Mouse (Mus musculus) urinary bladder, postnatal 14 days (tissue): Measurements from ENCODE around the gene Dpm1.
A peak's percentile ranks its signal among the peaks of the same experiment; 100 is the strongest.

Experiments used
- DNase-seq: peaks from one replicate; pipeline ENCODE4 v3.0.0; 2021; ENCODE audit warnings: low spot score

Dpm1 gene

DNA sequence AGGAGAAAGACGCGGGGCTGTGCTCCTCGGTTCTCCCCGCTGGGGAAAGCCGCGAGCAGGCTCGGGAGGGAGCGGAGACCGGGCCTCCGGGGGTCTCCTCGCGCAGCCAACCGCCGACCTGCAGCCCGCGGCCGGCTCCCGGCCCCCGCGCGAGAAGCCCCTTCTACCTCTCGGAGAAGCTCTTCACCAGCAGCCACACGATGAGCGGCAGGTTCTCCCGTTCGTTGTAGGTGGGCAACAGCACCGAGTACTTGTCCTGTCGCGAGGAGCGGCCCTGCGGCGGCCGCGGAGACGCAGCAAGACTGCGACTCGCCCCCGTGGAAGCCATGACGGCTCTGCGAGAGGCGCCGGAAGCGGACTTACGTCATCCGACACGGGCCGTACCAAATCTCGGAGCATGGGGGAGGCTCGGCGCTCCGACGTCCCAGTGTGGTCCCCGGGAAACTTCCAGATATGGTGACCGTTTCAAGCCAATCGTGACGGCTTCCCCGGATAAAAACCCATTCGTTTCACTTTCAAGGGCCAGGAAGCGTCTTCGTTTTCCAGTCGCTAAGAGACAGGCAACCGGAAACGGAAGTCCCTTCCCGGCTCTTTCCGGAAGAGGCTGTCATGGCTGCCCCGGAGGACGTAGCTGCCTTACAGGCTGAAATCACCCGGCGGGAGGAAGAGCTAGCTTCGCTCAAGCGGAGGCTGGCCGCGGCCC is at the start of gene Dpm1, which contains the start of the genes Gm20716 and Mocs3:
Gene Dpm1, minus strand, starts transcription at position 566 of the 703 bp plus-strand sequence.
Gene Gm20716, minus strand, starts transcription at position 339 of the 703 bp plus-strand sequence.
Gene Mocs3, plus strand, starts transcription at position 597 of the 703 bp plus-strand sequence.
- peak; percentile 85 for DNase-seq

DNA sequence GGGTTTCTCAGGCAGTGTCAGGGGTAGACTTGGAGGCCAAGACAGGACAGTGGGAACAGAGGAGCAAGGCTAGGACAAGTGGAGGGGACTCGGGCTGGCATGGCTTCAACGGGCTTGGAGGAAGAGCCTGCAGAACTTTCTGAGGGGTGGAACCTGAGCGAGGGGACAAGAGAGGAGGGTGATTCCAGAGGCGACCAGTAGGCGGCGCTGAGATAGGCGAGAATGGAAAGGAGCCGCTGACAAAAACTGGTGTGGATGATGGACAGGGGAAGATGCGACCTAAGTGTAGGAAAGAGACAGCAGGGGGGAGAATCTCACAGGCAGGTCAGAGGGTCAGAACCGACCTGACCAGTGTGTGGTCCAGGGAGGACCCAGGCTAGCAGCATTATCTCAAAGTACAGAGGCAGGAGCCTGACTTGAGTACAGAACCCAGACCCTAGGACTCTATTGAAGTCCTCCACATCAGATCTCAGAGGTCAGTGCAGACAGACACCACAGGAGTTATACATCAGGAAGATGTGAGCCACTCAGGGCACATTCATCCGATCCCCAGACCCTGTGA is 44.1 kb upstream of the Dpm1 start:
- peak; percentile 75 for DNase-seq

DNA sequence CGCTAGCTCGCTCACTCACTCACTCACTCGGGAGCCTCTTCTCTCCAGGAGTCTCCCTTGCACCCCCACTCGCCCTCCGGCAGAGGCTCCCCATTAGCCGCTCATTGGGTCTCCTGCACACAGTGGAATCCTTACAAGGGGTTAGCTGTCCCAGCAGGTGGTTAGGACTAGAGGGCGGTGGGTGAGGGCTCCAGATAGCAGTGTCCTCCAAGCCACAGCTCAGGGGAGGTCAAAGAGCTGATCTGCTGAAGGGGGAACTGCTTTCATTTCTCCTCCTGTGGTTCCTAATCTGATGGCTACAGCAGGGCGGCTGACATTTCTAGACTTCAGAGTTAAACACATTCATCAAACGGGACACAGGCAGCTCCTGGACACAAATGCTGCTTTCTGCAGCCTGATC is 43.0 kb upstream of the Dpm1 start:
- no peak for DNase-seq

DNA sequence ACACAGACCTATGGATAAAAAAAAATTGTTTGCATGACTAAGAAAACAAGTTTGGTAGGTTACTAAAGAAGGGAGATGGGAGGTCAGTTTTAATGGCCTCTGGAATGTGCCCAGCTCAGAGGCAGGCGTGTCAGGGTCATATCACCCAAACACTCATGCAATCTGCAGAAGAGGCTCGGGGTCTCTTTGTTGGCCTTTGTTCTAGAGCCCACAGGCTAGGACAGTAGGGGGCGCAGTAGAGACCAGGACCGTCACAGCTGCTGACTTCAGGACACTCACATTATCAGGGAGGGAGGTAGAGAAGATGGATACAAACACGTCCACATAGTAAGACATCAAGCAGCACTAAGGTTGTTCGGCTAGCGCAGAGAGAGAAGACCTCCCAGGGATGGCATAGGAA is 37.6 kb upstream of the Dpm1 start:
- DNase-seq = peak; percentile 57

DNA sequence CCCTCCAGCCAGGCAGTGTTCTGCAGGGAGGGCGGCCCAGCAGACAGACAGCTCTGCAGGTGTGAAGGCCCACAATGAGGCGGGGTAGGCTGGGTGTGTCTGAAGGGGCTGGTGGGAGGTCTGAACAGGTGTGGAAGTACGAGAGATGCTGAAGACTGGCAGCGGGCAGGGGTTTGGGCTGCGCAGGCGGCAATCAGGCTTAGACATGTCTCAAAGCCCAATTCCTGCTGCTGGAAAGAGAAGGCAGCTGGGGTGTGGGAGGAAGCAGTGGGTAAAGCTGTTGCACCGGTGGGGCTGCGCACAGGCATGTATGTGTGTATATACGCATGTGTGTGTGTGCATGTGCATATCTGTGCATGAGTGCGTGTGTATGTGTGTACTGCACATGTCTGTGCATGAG is 30.5 kb upstream of the Dpm1 start:
- DNase-seq = no peak

DNA sequence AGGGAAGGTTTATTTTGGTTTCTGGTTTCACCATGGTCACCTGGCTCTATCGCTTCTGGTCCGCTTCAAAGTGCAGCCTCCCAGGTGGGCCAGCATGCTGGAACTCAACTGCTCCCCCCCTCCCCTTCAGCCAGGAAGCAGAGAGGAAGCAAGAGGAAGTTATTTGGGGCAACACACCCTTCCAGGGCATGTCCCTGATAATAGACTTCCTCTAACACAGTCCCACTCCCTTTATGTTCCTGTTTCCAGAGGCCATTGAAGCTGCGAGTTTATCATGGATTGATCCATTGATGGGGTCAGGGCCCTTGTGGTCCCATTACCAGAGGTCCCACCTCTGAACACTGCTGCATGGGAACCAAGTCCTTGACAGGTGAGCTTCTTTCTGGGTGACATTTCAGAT is 29.7 kb upstream of the Dpm1 start:
- no peak for DNase-seq

DNA sequence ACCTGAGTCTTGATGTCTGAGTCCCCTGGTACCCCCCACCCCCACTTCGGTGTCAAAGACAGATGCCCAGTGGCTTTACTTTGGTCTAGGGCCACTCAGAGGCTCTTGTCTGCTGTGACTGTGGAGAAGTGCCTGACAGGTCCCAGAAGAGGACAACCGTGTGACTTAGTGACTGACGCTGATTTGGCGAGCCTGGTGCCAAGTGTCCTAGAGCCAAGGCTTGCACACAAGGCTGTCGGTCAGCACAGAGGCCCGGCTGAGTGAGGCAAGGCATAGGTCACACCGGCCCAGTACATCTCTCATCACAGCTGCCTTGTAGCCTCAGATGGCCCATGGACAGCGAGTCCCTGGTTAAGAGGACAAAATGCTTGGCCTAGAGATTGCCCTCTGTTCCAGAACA is 28.7 kb upstream of the Dpm1 start:
- no peak for DNase-seq

DNA sequence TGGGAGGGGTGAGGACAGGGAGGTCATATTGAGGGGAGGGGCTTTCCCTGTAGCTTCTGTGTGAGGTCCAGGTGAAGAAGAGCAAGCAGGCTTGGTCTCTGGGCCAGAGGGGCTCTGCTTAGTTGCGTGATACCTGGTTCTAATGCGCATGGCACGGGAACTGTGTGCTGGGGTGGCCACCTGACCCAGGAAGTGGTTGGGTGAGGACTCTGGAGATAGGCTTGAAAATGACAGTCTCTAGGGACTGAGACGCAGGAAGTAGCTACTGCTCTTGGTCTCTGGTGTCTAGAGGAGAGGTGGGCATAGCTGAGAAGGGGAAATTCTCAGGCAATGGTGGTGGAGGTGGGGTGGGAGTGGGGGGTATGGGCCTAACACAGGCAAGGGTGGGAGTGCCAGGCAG is 26.8 kb upstream of the Dpm1 start:
- DNase-seq = no peak

DNA sequence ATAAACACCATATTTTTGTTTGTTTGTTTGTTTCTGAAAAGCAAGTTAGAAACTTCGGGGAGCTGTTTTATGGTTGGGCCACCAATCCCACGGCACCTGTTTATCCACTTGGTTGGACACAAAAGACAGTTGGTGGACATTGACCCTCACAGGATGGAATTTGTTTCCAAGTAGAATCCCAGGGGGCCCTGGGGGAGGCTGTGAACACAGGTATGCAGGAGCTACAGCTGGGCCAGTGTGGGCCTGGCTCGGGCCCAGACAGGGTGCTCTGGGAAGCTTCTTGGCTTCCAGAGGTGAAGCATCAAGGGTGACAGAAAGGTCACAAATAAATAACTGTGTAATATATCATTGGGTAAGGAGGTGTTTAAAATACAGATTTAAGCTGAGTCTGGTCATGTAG is 26.1 kb upstream of the Dpm1 start:
- DNase-seq = no peak

DNA sequence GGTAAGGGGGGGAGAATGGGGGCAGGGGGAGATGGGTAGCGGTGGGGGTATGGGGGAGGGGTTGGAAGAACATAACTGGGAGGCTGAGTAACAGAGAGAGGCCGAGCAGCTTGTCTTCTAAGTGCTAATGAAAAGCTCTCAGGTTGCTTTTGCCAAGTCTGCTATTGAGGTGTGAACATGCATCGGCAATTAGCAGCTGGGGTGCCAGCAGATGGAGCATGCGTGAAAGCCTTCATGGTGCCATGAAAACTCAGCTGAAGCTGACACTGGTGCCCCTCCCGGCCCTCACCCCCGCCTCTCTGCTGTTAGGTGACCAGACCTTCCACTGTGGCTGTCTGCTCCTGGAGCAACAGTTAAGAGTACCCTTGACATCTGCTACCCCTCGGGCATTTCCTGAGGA is 23.4 kb upstream of the Dpm1 start:
- DNase-seq = no peak

DNA sequence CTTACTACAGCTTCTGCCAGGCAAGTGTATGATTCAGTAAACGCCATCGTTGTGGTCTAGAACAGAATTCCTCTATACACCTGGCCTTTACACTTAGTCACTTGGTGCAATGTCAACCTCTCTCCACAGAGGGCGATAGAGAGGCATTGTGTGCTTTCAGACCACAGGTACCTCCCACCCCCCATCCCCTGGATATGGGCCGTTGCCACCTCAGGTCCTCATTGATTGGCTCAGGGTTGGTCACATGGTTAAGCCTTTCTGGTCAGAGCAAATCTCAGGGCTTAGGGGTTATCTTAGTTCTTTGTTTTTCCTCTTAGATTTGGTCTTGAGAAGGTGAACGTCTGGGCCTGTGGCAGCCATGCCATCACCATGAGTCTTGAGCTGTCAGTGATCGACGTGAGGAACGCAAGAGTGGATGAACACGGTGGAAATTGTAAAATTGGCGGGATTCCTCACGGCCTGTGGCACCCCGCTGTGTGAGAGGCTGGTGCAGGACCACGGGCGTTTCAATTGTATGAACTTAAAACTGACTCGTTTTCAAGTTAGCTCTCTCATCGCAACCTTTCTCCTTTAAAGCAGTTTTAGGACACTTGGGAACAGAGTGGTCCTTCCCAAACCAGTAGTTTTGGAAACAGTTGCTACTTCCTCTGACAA is 22.4 kb upstream of the Dpm1 start:
- peak; percentile 39 for DNase-seq

DNA sequence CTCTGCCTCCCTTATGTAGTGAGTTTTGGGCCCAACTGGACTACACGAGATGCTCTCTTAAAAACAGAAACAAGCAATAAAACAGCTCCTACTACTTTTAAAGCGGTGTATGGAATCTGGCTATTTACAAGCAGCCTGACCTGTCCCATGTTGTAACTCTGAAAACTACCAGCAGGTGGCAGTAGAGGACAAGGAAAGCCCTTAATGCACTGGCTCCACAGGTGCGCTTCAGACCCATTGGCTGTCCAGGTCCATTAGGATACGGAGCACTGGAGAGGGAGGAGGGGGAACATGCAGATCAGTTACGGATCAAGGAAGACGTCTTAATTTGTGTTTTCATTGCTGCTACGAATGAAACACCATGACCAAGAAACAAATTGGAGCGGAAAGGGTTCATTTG is 19.9 kb upstream of the Dpm1 start:
- DNase-seq = peak; percentile 86

DNA sequence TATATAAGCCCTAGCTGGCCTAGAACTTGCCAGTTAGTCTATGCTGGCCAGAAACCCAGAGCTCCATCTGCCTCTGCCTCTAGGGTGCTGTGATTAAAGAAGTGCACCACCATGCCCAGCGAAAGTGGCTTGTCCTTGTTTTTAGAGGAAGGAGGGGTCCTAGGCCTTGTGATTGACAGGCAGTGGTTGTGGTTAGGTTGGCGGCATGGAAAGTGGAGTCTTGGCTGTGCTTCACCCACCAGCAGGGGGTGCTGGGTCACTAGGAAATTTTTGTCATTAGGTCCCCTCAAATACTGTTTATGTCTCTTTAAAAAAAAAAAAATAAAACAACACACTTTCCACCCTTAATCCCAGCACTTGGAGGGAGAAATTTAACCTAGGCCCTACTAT is 18.5 kb upstream of the Dpm1 start:
- DNase-seq = no peak

DNA sequence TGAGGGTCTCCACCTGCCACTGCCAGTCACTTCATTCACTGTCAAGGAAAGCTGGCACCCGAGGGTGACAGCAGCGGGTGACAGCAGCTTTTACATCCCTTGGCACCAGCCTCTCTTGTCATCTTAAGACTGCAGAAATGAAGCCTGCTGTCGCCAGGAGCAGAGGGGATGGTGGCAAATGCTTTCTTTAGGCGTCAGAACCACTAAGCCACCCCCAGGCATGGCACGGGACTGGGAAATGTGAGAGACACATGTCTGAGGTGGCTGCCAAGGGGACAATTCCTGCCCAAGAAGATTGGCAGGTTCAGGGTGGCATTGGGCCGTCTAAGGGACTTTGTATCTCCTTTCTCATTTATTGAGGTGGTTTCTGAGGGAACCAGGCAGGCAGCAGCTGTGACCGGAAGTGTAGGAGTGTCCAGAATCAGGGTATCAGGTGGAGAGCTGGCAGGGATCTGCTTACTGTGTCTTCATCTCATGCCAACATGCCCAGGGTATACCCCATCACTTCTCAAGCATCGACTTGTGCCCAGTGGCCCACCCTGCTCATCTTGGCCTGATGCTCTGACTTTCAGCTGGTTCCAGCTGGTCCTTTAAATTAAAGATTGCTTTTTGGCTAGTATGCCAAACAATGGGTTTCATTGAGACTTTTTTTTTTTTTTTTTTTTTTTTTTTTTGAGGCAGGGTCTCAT is 17.9 kb upstream of the Dpm1 start:
- no peak for DNase-seq

DNA sequence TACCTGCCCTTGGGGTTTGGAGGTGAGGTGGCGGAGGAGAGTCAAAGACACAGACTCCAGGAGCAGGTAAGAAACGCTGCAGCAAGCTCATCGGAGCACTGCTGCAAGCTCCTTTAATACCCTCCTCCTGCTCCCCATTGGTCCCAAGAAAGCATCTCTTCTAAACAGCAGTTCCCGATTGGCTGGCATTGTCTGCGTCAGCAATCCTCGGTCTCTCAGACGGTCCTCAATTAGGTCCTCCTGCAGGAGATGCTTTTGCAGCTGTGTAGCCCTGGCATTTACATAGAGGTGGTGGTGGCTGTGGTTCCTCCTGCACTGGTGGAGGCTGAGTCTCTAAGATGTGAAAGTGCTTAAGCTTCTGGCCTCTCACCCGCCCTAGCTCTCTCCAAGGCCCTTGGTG is 15.2 kb upstream of the Dpm1 start:
- DNase-seq = no peak

DNA sequence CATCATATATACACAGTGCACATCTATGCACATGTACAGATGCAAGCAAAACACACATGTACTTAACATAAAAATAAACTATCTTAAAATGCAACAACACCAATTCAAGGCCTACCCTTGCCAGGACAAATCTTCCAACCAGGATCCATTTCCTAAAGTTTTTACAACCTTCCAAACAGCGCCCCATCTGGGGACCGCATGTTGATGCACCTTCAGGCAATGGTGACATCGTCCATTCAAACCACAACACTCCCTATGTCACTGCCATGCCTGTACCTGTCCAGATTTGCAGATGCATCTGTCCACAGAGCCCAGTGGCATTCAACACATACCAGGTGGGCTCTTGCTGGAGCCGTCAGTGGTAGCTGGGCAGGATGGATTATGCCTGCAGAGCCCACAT is 12.9 kb upstream of the Dpm1 start:
- no peak for DNase-seq

DNA sequence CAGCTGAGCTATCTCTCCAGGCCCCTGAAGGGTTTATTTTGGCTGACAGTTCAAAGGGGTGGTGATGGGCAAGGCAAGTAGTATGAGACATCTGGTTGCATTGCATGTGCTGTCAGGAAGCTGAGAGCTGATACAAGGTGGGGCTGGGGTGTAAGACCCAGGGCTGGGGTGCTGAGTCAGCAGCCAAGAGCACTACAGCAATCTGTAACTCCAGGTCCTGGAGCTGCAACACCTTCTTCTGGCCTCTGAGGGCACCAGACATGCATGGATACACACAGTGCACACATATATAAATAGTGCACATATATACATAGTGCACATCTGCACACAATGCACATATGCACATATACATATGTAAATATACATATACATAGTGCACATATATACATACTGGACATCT is 12.4 kb upstream of the Dpm1 start:
- DNase-seq = no peak

DNA sequence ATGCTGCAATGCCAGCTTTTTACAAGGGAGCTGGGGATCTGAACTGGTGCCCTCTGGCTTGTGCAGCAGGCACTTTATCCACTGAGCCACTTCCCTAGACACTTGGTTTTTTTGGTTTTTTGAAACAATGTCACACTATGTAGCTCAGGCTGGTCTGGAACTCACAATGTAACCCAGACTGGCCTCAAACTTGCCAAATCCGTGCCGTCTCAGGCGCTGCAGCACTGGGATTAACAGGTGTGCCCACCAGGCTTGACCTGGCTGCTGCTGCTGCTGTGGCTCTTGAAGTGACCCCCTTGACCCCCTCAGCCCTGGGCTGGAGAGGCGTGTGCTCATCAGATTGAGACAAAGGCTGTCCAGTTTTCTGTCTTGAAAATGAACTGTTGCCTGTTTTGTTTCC is 7.9 kb upstream of the Dpm1 start:
- no peak for DNase-seq

DNA sequence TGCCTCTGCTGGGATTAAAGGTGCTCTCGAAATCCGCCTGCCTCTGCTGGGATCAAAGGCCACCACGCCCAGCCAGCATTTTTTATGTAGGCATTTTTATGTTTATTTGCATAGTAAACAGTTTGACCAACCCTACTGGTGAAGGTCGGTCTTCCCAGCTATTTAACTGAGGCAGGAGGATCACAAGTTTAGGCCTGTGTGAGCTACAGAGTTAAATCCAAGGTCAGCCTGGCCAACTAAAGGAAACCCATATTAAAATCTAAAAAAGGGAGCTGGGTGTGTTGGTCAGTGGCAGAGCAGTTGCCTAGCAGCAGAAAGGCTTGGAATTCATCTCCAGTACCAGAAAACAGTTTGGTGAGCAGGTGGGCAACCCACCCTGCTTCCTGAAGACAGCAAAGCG is 2.9 kb upstream of the Dpm1 start:
- DNase-seq = no peak

DNA sequence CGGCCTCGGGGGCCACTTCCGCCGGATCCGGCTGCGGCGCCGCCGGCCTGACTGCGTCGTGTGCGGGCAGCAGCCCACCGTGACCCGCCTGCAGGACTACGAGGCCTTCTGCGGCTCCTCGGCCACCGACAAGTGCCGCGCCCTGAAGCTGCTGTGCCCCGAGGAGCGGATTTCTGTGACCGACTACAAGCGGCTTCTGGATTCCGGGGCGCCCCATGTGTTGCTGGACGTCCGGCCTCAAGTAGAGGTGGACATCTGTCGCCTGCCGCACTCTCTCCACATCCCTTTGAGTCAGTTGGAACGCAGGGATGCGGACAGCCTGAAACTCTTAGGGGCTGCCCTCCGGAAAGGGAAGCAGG is 1.1 kb upstream of the Dpm1 start:
- DNase-seq = no peak

DNA sequence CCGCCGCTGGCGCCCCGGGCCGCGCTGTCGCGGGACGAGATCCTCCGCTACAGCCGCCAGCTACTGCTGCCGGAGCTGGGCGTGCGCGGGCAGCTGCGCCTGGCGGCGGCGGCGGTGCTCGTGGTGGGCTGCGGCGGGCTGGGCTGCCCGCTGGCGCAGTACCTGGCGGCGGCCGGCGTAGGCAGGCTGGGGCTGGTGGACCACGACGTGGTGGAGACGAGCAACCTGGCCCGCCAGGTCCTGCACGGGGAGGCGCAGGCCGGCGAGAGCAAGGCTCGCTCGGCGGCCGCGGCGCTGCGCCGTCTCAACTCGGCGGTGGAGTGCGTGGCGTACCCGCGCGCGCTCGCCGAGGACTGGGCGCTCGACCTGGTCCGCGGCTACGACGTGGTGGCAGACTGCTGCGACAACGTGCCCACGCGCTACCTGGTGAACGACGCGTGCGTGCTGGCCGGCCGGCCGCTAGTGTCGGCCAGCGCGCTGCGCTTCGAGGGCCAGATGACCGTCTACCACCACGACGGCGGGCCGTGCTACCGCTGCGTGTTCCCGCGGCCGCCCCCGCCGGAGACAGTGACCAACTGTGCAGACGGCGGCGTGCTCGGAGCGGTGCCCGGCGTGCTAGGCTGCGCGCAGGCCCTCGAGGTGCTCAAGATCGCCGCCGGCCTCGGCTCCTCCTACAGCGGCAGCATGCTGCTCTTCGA is 531 bp upstream of the Dpm1 start:
- DNase-seq = peak; percentile 16
